20 mouse cellular contexts compared by ENCODE assay signal in the genomic region with DNA sequence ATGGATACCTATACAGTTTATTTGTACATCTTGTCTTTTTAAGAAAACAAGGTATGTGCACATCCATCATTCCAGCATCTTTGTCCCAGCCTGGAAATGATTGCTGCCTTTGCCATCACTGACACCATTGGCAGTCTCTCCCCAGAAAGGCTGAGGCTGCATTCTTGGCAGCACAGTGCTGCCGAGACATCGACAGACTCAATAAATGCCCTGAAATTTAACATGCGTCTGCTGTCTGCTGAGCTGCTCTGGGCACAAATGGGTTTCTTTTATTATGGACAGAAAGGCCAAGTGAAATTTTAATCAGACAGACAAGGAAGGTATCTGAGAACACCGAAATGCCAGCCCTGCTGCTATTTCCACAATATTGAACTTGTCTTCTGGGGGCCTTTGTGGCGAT.
DNase-seq lines count a peak whose midpoint lies in the region; ATAC-seq lines count a peak whose summit lies in the region.
"Had no signal": no experiment of that assay in that cellular context is flagged by ENCODE, and none has a peak within 500 bp of the region (broad histone marks: within the 10 kb centered on the region; RNA-seq: fewer than 3 reads in every experiment).

No protein-coding gene starts in this region.

- no peak overlapping the region for H3K27ac ChIP-seq in forebrain, embryonic 13.5 days
- no peak overlapping the region for H3K27ac ChIP-seq in forebrain, embryonic 11.5 days (ENCODE audit: low read depth, low read length)
- peak overlapping the region; percentile 59 for H3K27ac ChIP-seq in forebrain, embryonic 16.5 days (ENCODE audit: low read length)
- H3K27ac ChIP-seq in neural tube, embryonic 15.5 days (replicated peaks) = peak overlapping the region; percentile 72
- H3K27ac ChIP-seq: embryonic facial prominence, embryonic 12.5 days; left cerebral cortex, adult 2 months; limb, embryonic 12.5 days; liver, embryonic 13.5 days; lung, embryonic 15.5 days had no signal

- H3K9me3 ChIP-seq in forebrain, embryonic 13.5 days (replicated peaks) = no peaks in the 10 kb centered on the region
- H3K9me3 ChIP-seq in forebrain, embryonic 11.5 days (ENCODE audit: control insufficient read depth, low read length) = no peaks in the 10 kb centered on the region
- no peaks in the 10 kb centered on the region for H3K9me3 ChIP-seq in forebrain, embryonic 16.5 days (ENCODE audit: control insufficient read depth, low read length)
- H3K9me3 ChIP-seq in neural tube, embryonic 15.5 days (replicated peaks) = no peaks in the 10 kb centered on the region
- H3K9me3 ChIP-seq: embryonic facial prominence, embryonic 12.5 days; limb, embryonic 12.5 days; liver, embryonic 13.5 days; lung, embryonic 15.5 days had no signal

- H3K36me3 ChIP-seq in forebrain, embryonic 13.5 days (ENCODE audit: poor library complexity, severe bottlenecking) = no peaks in the 10 kb centered on the region
- H3K36me3 ChIP-seq in forebrain, embryonic 11.5 days (ENCODE audit: control insufficient read depth, insufficient read depth, low read length) = no peaks in the 10 kb centered on the region
- no peaks in the 10 kb centered on the region for H3K36me3 ChIP-seq in forebrain, embryonic 16.5 days (ENCODE audit: control insufficient read depth, insufficient read depth)
- no peaks in the 10 kb centered on the region for H3K36me3 ChIP-seq in neural tube, embryonic 15.5 days
- H3K36me3 ChIP-seq: embryonic facial prominence, embryonic 12.5 days; heart, embryonic 12.5 days; limb, embryonic 12.5 days; liver, embryonic 13.5 days; lung, embryonic 15.5 days had no signal

- intact Hi-C loops in left cerebral cortex, postnatal 4 days (cut with DNase I) = no loop called here
- intact Hi-C loops in left cerebral cortex, postnatal 25 days (cut with DNase I) = no loop called here

- H3K4me1 ChIP-seq in forebrain, embryonic 13.5 days = peaks cover 9% of the 10 kb centered on the region
- H3K4me1 ChIP-seq in forebrain, embryonic 11.5 days (replicated peaks; ENCODE audit: control insufficient read depth, insufficient read depth, low read length) = no peaks in the 10 kb centered on the region
- peaks cover 7% of the 10 kb centered on the region for H3K4me1 ChIP-seq in forebrain, embryonic 16.5 days (replicated peaks; ENCODE audit: control insufficient read depth, insufficient read depth, low read length)
- peaks cover 12% of the 10 kb centered on the region for H3K4me1 ChIP-seq in neural tube, embryonic 15.5 days
- H3K4me1 ChIP-seq: embryonic facial prominence, embryonic 12.5 days; heart, embryonic 12.5 days; limb, embryonic 12.5 days; liver, embryonic 13.5 days; lung, embryonic 15.5 days had no signal

- ATAC-seq in forebrain, embryonic 13.5 days = peak; percentile 53; the same call in 1 of the 2 replicates
- ATAC-seq in forebrain, embryonic 11.5 days (replicated peaks; ENCODE audit: low FRiP score) = no peak
- peak; percentile 83 for ATAC-seq in forebrain, embryonic 16.5 days
- peak; percentile 63 for ATAC-seq in neural tube, embryonic 15.5 days (ENCODE audit: low FRiP score)
- ATAC-seq in megakaryocyte progenitor cell, adult 5-6 weeks (replicated peaks; ENCODE audit: poor library complexity) = no peak

- H3K27me3 ChIP-seq in forebrain, embryonic 13.5 days = no peaks in the 10 kb centered on the region
- H3K27me3 ChIP-seq in forebrain, embryonic 11.5 days (ENCODE audit: control insufficient read depth, insufficient read depth, low read length) = no peaks in the 10 kb centered on the region
- H3K27me3 ChIP-seq in forebrain, embryonic 16.5 days (replicated peaks; ENCODE audit: control insufficient read depth, insufficient read depth, low read length) = no peaks in the 10 kb centered on the region
- no peaks in the 10 kb centered on the region for H3K27me3 ChIP-seq in neural tube, embryonic 15.5 days (replicated peaks)
- H3K27me3 ChIP-seq: embryonic facial prominence, embryonic 12.5 days; heart, embryonic 12.5 days; limb, embryonic 12.5 days; liver, embryonic 13.5 days; lung, embryonic 15.5 days had no signal

- H3K4me2 ChIP-seq in forebrain, embryonic 13.5 days = no peak overlapping the region
- no peak overlapping the region for H3K4me2 ChIP-seq in forebrain, embryonic 11.5 days (ENCODE audit: low read depth, low read length, severe bottlenecking)
- no peak overlapping the region for H3K4me2 ChIP-seq in forebrain, embryonic 16.5 days (ENCODE audit: low read length)
- no peak overlapping the region for H3K4me2 ChIP-seq in neural tube, embryonic 15.5 days
- H3K4me2 ChIP-seq: embryonic facial prominence, embryonic 12.5 days; heart, embryonic 12.5 days; limb, embryonic 12.5 days; liver, embryonic 13.5 days; lung, embryonic 15.5 days had no signal

- 42% methylated on average over 5 of the region's 5 CpGs for WGBS in forebrain, embryonic 13.5 days
- 78% methylated on average over 5 of the region's 5 CpGs for WGBS in forebrain, embryonic 11.5 days
- 14% methylated on average over 5 of the region's 5 CpGs for WGBS in forebrain, embryonic 16.5 days
- 9% methylated on average over 5 of the region's 5 CpGs for WGBS in neural tube, embryonic 15.5 days

- H3K9ac ChIP-seq in forebrain, embryonic 13.5 days = no peak overlapping the region
- no peak overlapping the region for H3K9ac ChIP-seq in forebrain, embryonic 11.5 days (ENCODE audit: low read length)
- H3K9ac ChIP-seq in forebrain, embryonic 16.5 days (replicated peaks; ENCODE audit: low read depth, low read length) = no peak overlapping the region
- H3K9ac ChIP-seq in neural tube, embryonic 15.5 days (replicated peaks) = no peak overlapping the region
- H3K9ac ChIP-seq: embryonic facial prominence, embryonic 12.5 days; heart, embryonic 12.5 days; limb, embryonic 12.5 days; liver, embryonic 13.5 days; lung, embryonic 15.5 days had no signal

- DNase-seq in forebrain, embryonic 11.5 days (ENCODE audit: low spot score) = no peak
- peak; percentile 8 for DNase-seq in left cerebral cortex, postnatal 4 days
- no peak for DNase-seq in left cerebral cortex, postnatal 25 days (ENCODE audit: low spot score in 2 of 2)
- DNase-seq: adrenal gland, adult 8-10 months; B cell, adult 2 months; heart, postnatal 36 days; kidney, adult 11 months; kidney, postnatal 10 days; liver, embryonic 13.5 days; retina, postnatal 1 day; thymus, postnatal 36 days had no signal

- no peak overlapping the region for H3K4me3 ChIP-seq in forebrain, embryonic 13.5 days
- H3K4me3 ChIP-seq in forebrain, embryonic 11.5 days (ENCODE audit: low read depth, low read length) = no peak overlapping the region
- no peak overlapping the region for H3K4me3 ChIP-seq in forebrain, embryonic 16.5 days (replicated peaks; ENCODE audit: low read length)
- H3K4me3 ChIP-seq in neural tube, embryonic 15.5 days (replicated peaks) = no peak overlapping the region
- H3K4me3 ChIP-seq: embryonic facial prominence, embryonic 12.5 days; heart, embryonic 12.5 days; left cerebral cortex, adult 2 months; limb, embryonic 12.5 days; liver, embryonic 13.5 days; lung, embryonic 15.5 days had no signal

Comparison
In these comparisons a context has a peak if more than half of its experiments do, and no peak if none do; other contexts are left out.
1. ATAC-seq: peak in forebrain, embryonic 13.5 days (single experiment), forebrain, embryonic 16.5 days (single experiment) and neural tube, embryonic 15.5 days (single experiment); none in forebrain, embryonic 11.5 days (single experiment) and megakaryocyte progenitor cell, adult 5-6 weeks (single experiment).
2. H3K27ac ChIP-seq: peak in forebrain, embryonic 16.5 days (single experiment) and neural tube, embryonic 15.5 days (single experiment); none in forebrain, embryonic 13.5 days (single experiment) and forebrain, embryonic 11.5 days (single experiment).